Mouse (Mus musculus) gastrocnemius, adult 2 months (tissue): Measurements from ENCODE around the gene Myo1b. TPM values are rescaled to one million over a fixed set of nuclear protein-coding genes. Genes with fewer than 3 reads are reported as not detected.
A peak's percentile ranks its signal among the peaks of the same experiment; 100 is the strongest.
"Not testable (repeated sequence)": the region's sequence is repeated elsewhere in the genome, so short reads cannot be mapped to it uniquely, and the experiment has no call there.

Source experiments
- DNase-seq: peaks from one replicate; pipeline ENCODE4 v3.0.0; 2022
- H3K27ac ChIP-seq: fragments of 200-600 bp; 2 replicates; pipeline ENCODE4 v1.8.1; 2022; ENCODE audit warnings: mild to moderate bottlenecking
- H3K4me3 ChIP-seq: fragments of 200-600 bp; 2 replicates; pipeline ENCODE4 v1.8.1; 2022; ENCODE audit warnings: mild to moderate bottlenecking, moderate library complexity
- CTCF ChIP-seq: fragments of 200-600 bp; IDR thresholded peaks from 2 replicates; pipeline ENCODE4 v1.8.1; 2022; ENCODE audit warnings: antibody characterized with exemption, mild to moderate bottlenecking, moderate library complexity
- intact Hi-C: fragments of 180-260 bp; cut with DNase I; formaldehyde crosslinking; loops from one replicate; pipeline ENCODE4 v1.15.1; 2025
- total RNA-seq, 2 experiments: library from RNA; stranded (reverse); gene quantifications; 2 replicates each; pipeline ENCODE4 v1.2.3; 2021

Myo1b gene
- total RNA-seq, 2 experiments from 2014 or later = 8.8 to 13.1 TPM

- DNase-seq = no peak
- Histone ChIP-seq H3K27ac (0 out of 2 replicates have a peak overlapping the region, but pooled peaks have one; percentile 2), H3K4me3 (no peak overlapping the region)
- intact Hi-C loops = no loop called here
- no peak for TF ChIP-seq CTCF
Measured at GRCm38 (mm10) chr1:51892005-51892404, 23.9 kb downstream of the Myo1b start.

- intact Hi-C loops = no loop called here
- DNase-seq = no peak
- no peak overlapping the region for H3K27ac ChIP-seq
- no peak for TF ChIP-seq CTCF
- no peak overlapping the region for H3K4me3 ChIP-seq
Measured at GRCm38 (mm10) chr1:51888046-51888813, 27.6 kb downstream of the Myo1b start.

GRCm38 (mm10) chr1:51885356-51885983, 30.4 kb downstream of the Myo1b start:
- Histone ChIP-seq H3K4me3 (peak overlapping the region; percentile 28; the same call in 1 of the 2 replicates), H3K27ac (peak overlapping the region; percentile 35; the same call in 1 of the 2 replicates)
- no peak for DNase-seq
- intact Hi-C loops = no loop called here
- TF ChIP-seq CTCF = no peak

- TF ChIP-seq CTCF = no peak
- H3K27ac ChIP-seq = no peak overlapping the region
- H3K4me3 ChIP-seq = no peak overlapping the region
- intact Hi-C loops = no loop called here
- no peak for DNase-seq
Measured at GRCm38 (mm10) chr1:51883211-51883610, 32.7 kb downstream of the Myo1b start.

- Histone ChIP-seq H3K4me3 (no peak overlapping the region), H3K27ac (no peak overlapping the region)
- DNase-seq = no peak
- no peak for TF ChIP-seq CTCF
- intact Hi-C loops = no loop called here
Measured at GRCm38 (mm10) chr1:51882752-51883151, 33.1 kb downstream of the Myo1b start.

- TF ChIP-seq CTCF = no peak
- Histone ChIP-seq H3K4me3 (peak overlapping the region; percentile 29; the same call in 1 of the 2 replicates), H3K27ac (peak overlapping the region; percentile 66)
- intact Hi-C loops = no loop called here
- DNase-seq = no peak
Measured at GRCm38 (mm10) chr1:51879927-51880814, 35.7 kb downstream of the Myo1b start.

- TF ChIP-seq CTCF = no peak
- DNase-seq = peak; percentile 48
- intact Hi-C loops = no loop called here
- H3K4me3 ChIP-seq = peak overlapping the region; percentile 29
- peak overlapping the region; percentile 66 for H3K27ac ChIP-seq
Measured at GRCm38 (mm10) chr1:51879333-51879770, 36.5 kb downstream of the Myo1b start.

GRCm38 (mm10) chr1:51875462-51876225, 40.2 kb downstream of the Myo1b start:
- intact Hi-C loops = no loop called here
- no peak for DNase-seq
- peak overlapping the region; percentile 63 for H3K27ac ChIP-seq
- no peak for TF ChIP-seq CTCF
- no peak overlapping the region; the same call in 1 of the 2 replicates for H3K4me3 ChIP-seq

- Histone ChIP-seq H3K27ac (no peak overlapping the region), H3K4me3 (no peak overlapping the region)
- intact Hi-C loops = no loop called here
- no peak for TF ChIP-seq CTCF
- DNase-seq = no peak
Measured at GRCm38 (mm10) chr1:51872493-51873261, 43.2 kb downstream of the Myo1b start.

- intact Hi-C loops, H3K27ac ChIP-seq: not testable (repeated sequence)
Measured at GRCm38 (mm10) chr1:51871234-51871633, 44.6 kb downstream of the Myo1b start.

GRCm38 (mm10) chr1:51862828-51863421, 52.9 kb downstream of the Myo1b start:
- DNase-seq = no peak
- no peak for TF ChIP-seq CTCF
- Histone ChIP-seq H3K27ac (no peak overlapping the region; the same call in 1 of the 2 replicates), H3K4me3 (peak overlapping the region; percentile 59)
- intact Hi-C loops = no loop called here

More at GRCm38 (mm10) chr1:51871234-51871633, 44.6 kb downstream of the Myo1b start:
- DNase-seq, H3K4me3 ChIP-seq: not testable (repeated sequence)
